17 mouse cellular contexts compared by ENCODE assay signal in genomic region chr13:110081174-110081573, GRCm38 (mm10).
"Had no signal": no experiment of that assay in that cellular context is flagged by ENCODE, and none has a peak within 500 bp of the region (broad histone marks: within the 10 kb centered on the region; RNA-seq: fewer than 3 reads in every experiment).

No protein-coding gene starts in this region.

- H3K27me3 ChIP-seq: liver, embryonic 15.5 days; lung, embryonic 15.5 days; megakaryocyte, embryonic 14.5 days; midbrain, embryonic 15.5 days; neural tube, embryonic 12.5 days; stomach, embryonic 15.5 days had no signal

- H3K4me1 ChIP-seq: liver, embryonic 15.5 days; lung, embryonic 15.5 days; megakaryocyte, embryonic 14.5 days; midbrain, embryonic 15.5 days; neural tube, embryonic 12.5 days; stomach, embryonic 15.5 days had no signal

- H3K4me2 ChIP-seq: liver, embryonic 15.5 days; lung, embryonic 15.5 days; midbrain, embryonic 15.5 days; neural tube, embryonic 12.5 days; stomach, embryonic 15.5 days had no signal

- H3K27ac ChIP-seq: liver, embryonic 15.5 days; lung, embryonic 15.5 days; macrophage; midbrain, embryonic 15.5 days; neural tube, embryonic 12.5 days; stomach, embryonic 15.5 days; stomach, postnatal 0 days had no signal

- H3K9ac ChIP-seq: liver, embryonic 15.5 days; liver, postnatal 0 days; lung, embryonic 15.5 days; midbrain, embryonic 15.5 days; neural tube, embryonic 12.5 days; stomach, embryonic 15.5 days had no signal

- DNase-seq: liver, postnatal 0 days; lung, adult 2 months; lung, postnatal 14 days; lung, postnatal 36 days; right cerebral cortex, postnatal 14 days; thymus, adult 2 months; thymus, postnatal 25 days; thymus, postnatal 4 days had no signal

- H3K4me3 ChIP-seq: liver, embryonic 15.5 days; lung, embryonic 15.5 days; megakaryocyte, embryonic 14.5 days; midbrain, embryonic 15.5 days; neural tube, embryonic 12.5 days; stomach, embryonic 15.5 days had no signal

- ATAC-seq: liver, postnatal 0 days; lung, postnatal 0 days; midbrain, embryonic 15.5 days had no signal

- H3K9me3 ChIP-seq: liver, embryonic 15.5 days; lung, embryonic 15.5 days; midbrain, embryonic 15.5 days; neural tube, embryonic 12.5 days; stomach, embryonic 15.5 days had no signal

- H3K36me3 ChIP-seq: liver, embryonic 15.5 days; lung, embryonic 15.5 days; stomach, embryonic 15.5 days had no signal
